Mouse (Mus musculus): ENCODE results near the gene Itpr1. TPM values are rescaled to one million over a fixed set of nuclear protein-coding genes. Genes with fewer than 3 reads are reported as not detected.
"Not testable (repeated sequence)": the region's sequence is repeated elsewhere in the genome, so short reads cannot be mapped to it uniquely, and the experiment has no call there.

Gene Itpr1
- total RNA-seq, 2 experiments from 2014 or later = 39.1 to 46.2 TPM

- intact Hi-C loops (cut with DNase I) = no loop called here
- DNase-seq = no peak
Measured at GRCm38 (mm10) chr6:108553536-108553935, 340.6 kb downstream of the Itpr1 start.

GRCm38 (mm10) chr6:108554389-108554788 lies 341.5 kb downstream of the Itpr1 start:
- intact Hi-C loops (cut with DNase I) = no loop called here
- DNase-seq = no peak

GRCm38 (mm10) chr6:108554878-108555277 lies 342.0 kb downstream of the Itpr1 start:
- no peak for DNase-seq
- intact Hi-C loops (cut with DNase I) = no loop called here

- intact Hi-C loops (cut with DNase I) = no loop called here
- no peak for DNase-seq
Measured at GRCm38 (mm10) chr6:108557576-108558322, 344.9 kb downstream of the Itpr1 start.

GRCm38 (mm10) chr6:108559226-108559625 lies 346.3 kb downstream of the Itpr1 start:
- intact Hi-C loops (cut with DNase I) = not testable (repeated sequence)

GRCm38 (mm10) chr6:108562971-108563370 lies 350.1 kb downstream of the Itpr1 start:
- intact Hi-C loops (cut with DNase I) = no loop called here
- DNase-seq = no peak

More at GRCm38 (mm10) chr6:108559226-108559625, 346.3 kb downstream of the Itpr1 start:
- DNase-seq = not testable (repeated sequence)

GRCm38 (mm10) chr6:108565447-108565846 lies 352.6 kb downstream of the Itpr1 start:
- intact Hi-C loops (cut with DNase I); DNase-seq: not testable (repeated sequence)

GRCm38 (mm10) chr6:108566549-108566948 lies 353.7 kb downstream of the Itpr1 start:
- no peak for DNase-seq
- intact Hi-C loops (cut with DNase I) = no loop called here

- peak in 1 of 2 experiments; percentile 20 for DNase-seq
- intact Hi-C loops (cut with DNase I) = loop anchor here (2.0 to 5.0 kb wide), 3 partner anchors 37 to 142 kb away; no protein-coding TSS in a partner anchor
Measured at GRCm38 (mm10) chr6:108569460-108570187, 356.7 kb downstream of the Itpr1 start.

GRCm38 (mm10) chr6:108570351-108571041 lies 357.6 kb downstream of the Itpr1 start:
- peak; percentile 69 to 78 for DNase-seq
- intact Hi-C loops (cut with DNase I) = loop anchor here (1.0 to 5.0 kb wide), 4 partner anchors 38 to 143 kb away; partner anchors contain the start of gene Bhlhe40

GRCm38 (mm10) chr6:108571042-108571590 lies 358.2 kb downstream of the Itpr1 start:
- intact Hi-C loops (cut with DNase I) = loop anchor here (1.0 to 5.0 kb wide), 4 partner anchors 38 to 144 kb away; partner anchors contain the start of gene Bhlhe40
- DNase-seq = peak; percentile 87 to 93

- no peak for DNase-seq
- intact Hi-C loops (cut with DNase I) = loop anchor here (5.0 kb wide), 2 partner anchors 135 to 145 kb away; no protein-coding TSS in a partner anchor
Measured at GRCm38 (mm10) chr6:108572646-108573045, 359.8 kb downstream of the Itpr1 start.

- DNase-seq = no peak
- intact Hi-C loops (cut with DNase I) = no loop called here
Measured at GRCm38 (mm10) chr6:108577056-108577455, 364.2 kb downstream of the Itpr1 start.

GRCm38 (mm10) chr6:108588426-108588825 lies 375.5 kb downstream of the Itpr1 start:
- intact Hi-C loops (cut with DNase I) = no loop called here
- DNase-seq = no peak

GRCm38 (mm10) chr6:108592227-108592626 lies 379.3 kb downstream of the Itpr1 start:
- intact Hi-C loops (cut with DNase I) = no loop called here
- no peak for DNase-seq

GRCm38 (mm10) chr6:108592636-108593035 lies 379.7 kb downstream of the Itpr1 start:
- intact Hi-C loops (cut with DNase I) = no loop called here
- DNase-seq = no peak

GRCm38 (mm10) chr6:108594171-108594841 lies 381.4 kb downstream of the Itpr1 start:
- DNase-seq = no peak
- intact Hi-C loops (cut with DNase I) = no loop called here

- no peak for DNase-seq
- intact Hi-C loops (cut with DNase I) = no loop called here
Measured at GRCm38 (mm10) chr6:108598691-108599090, 385.8 kb downstream of the Itpr1 start.

GRCm38 (mm10) chr6:108599317-108599716 lies 386.4 kb downstream of the Itpr1 start:
- intact Hi-C loops (cut with DNase I) = no loop called here
- no peak for DNase-seq

All from heart, postnatal 36 days (tissue).